Mouse (Mus musculus): ENCODE measurements around the gene Mrpl48. TPM values are rescaled to one million over a fixed set of nuclear protein-coding genes. Genes with fewer than 3 reads are reported as not detected.
"Not testable (repeated sequence)": the region's sequence is repeated elsewhere in the genome, so short reads cannot be mapped to it uniquely, and the experiment has no call there.

Gene Mrpl48
- polyA plus RNA-seq, 1 experiment from 2014 or later: 59.6 TPM

- H3K4me2 ChIP-seq: no peak overlapping the region
- no peaks in the 10 kb centered on the region for H3K9me3 ChIP-seq
- H3K27ac ChIP-seq: no peak overlapping the region
- WGBS: 68% methylated on average over 2 of the region's 2 CpGs
- no peaks in the 10 kb centered on the region for H3K27me3 ChIP-seq
- no peaks in the 10 kb centered on the region for H3K36me3 ChIP-seq (replicated peaks)
- no peak overlapping the region for H3K9ac ChIP-seq
- ATAC-seq (ENCODE audit: low FRiP score): no peak
- peaks cover 8% of the 10 kb centered on the region for H3K4me1 ChIP-seq
- H3K4me3 ChIP-seq (replicated peaks): no peak overlapping the region
Observed at GRCm38 (mm10) chr7:100578794-100579193, 29.3 kb downstream of the Mrpl48 start.

GRCm38 (mm10) chr7:100572704-100573103 is 35.4 kb downstream of the Mrpl48 start:
- H3K27ac ChIP-seq: no peak overlapping the region
- no peak for ATAC-seq (ENCODE audit: low FRiP score)
- no peaks in the 10 kb centered on the region for H3K36me3 ChIP-seq (replicated peaks)
- H3K4me3 ChIP-seq (replicated peaks): no peak overlapping the region
- no peak overlapping the region for H3K4me2 ChIP-seq
- H3K9me3 ChIP-seq: no peaks in the 10 kb centered on the region
- no peaks in the 10 kb centered on the region for H3K4me1 ChIP-seq
- H3K27me3 ChIP-seq: no peaks in the 10 kb centered on the region
- 82% methylated on average over 4 of the region's 4 CpGs for WGBS
- no peak overlapping the region for H3K9ac ChIP-seq

GRCm38 (mm10) chr7:100572061-100572460 is 36.0 kb downstream of the Mrpl48 start:
- Histone ChIP-seq H3K4me1 (no peaks in the 10 kb centered on the region), H3K27ac (no peak overlapping the region), H3K27me3 (no peaks in the 10 kb centered on the region), H3K4me2 (no peak overlapping the region), H3K9ac (no peak overlapping the region), H3K36me3 (replicated peaks) (no peaks in the 10 kb centered on the region), H3K9me3 (no peaks in the 10 kb centered on the region), H3K4me3 (replicated peaks) (no peak overlapping the region)
- WGBS: 84% methylated on average over 4 of the region's 4 CpGs
- no peak for ATAC-seq (ENCODE audit: low FRiP score)

GRCm38 (mm10) chr7:100570930-100571715 is 37.0 kb downstream of the Mrpl48 start:
- Histone ChIP-seq H3K27me3 (no peaks in the 10 kb centered on the region), H3K4me2 (no peak overlapping the region), H3K27ac (no peak overlapping the region), H3K4me1 (no peaks in the 10 kb centered on the region), H3K9me3 (no peaks in the 10 kb centered on the region), H3K4me3 (replicated peaks) (no peak overlapping the region), H3K9ac (no peak overlapping the region), H3K36me3 (replicated peaks) (no peaks in the 10 kb centered on the region)
- no peak for ATAC-seq (ENCODE audit: low FRiP score)
- 88% methylated on average over 3 of the region's 3 CpGs for WGBS

- H3K9me3 ChIP-seq: no peaks in the 10 kb centered on the region
- H3K27ac ChIP-seq: no peak overlapping the region
- H3K27me3 ChIP-seq: no peaks in the 10 kb centered on the region
- no peak overlapping the region for H3K9ac ChIP-seq
- no peak overlapping the region for H3K4me2 ChIP-seq
- H3K4me3 ChIP-seq (replicated peaks): no peak overlapping the region
- no peak for ATAC-seq (ENCODE audit: low FRiP score)
- H3K4me1 ChIP-seq: no peaks in the 10 kb centered on the region
- 0 out of 2 replicates have a peak, but pooled peaks cover 2% of the 10 kb centered on the region for H3K36me3 ChIP-seq (replicated peaks)
Observed at GRCm38 (mm10) chr7:100569907-100570306, 38.2 kb downstream of the Mrpl48 start.

- H3K9me3 ChIP-seq; ATAC-seq (ENCODE audit: low FRiP score): not testable (repeated sequence)
Observed at GRCm38 (mm10) chr7:100567238-100567637, 40.9 kb downstream of the Mrpl48 start.

GRCm38 (mm10) chr7:100561861-100562587 is 46.1 kb downstream of the Mrpl48 start:
- Histone ChIP-seq H3K9ac (no peak overlapping the region), H3K4me2 (no peak overlapping the region), H3K27me3 (no peaks in the 10 kb centered on the region), H3K27ac (peak overlapping the region; percentile 70), H3K36me3 (replicated peaks) (0 out of 2 replicates have a peak, but pooled peaks cover 4% of the 10 kb centered on the region), H3K4me3 (replicated peaks) (no peak overlapping the region), H3K9me3 (no peaks in the 10 kb centered on the region), H3K4me1 (peaks cover 7% of the 10 kb centered on the region)
- no peak for ATAC-seq (ENCODE audit: low FRiP score)
- WGBS: 68% methylated on average over 11 of the region's 11 CpGs

More at GRCm38 (mm10) chr7:100567238-100567637, 40.9 kb downstream of the Mrpl48 start:
- 76% methylated on average over 5 of the region's 5 CpGs for WGBS
- H3K4me1 ChIP-seq; H3K36me3 ChIP-seq (replicated peaks); H3K4me2 ChIP-seq; H3K4me3 ChIP-seq (replicated peaks); H3K9ac ChIP-seq; H3K27me3 ChIP-seq; H3K27ac ChIP-seq: not testable (repeated sequence)

GRCm38 (mm10) chr7:100559331-100559730 is 48.8 kb downstream of the Mrpl48 start:
- H3K9me3 ChIP-seq: no peaks in the 10 kb centered on the region
- H3K4me1 ChIP-seq: peaks cover 17% of the 10 kb centered on the region
- H3K27ac ChIP-seq: no peak overlapping the region
- WGBS: 79% methylated on average over 4 of the region's 4 CpGs
- no peak for ATAC-seq (ENCODE audit: low FRiP score)
- no peak overlapping the region for H3K9ac ChIP-seq
- no peak overlapping the region for H3K4me3 ChIP-seq (replicated peaks)
- H3K36me3 ChIP-seq (replicated peaks): no peaks in the 10 kb centered on the region
- no peak overlapping the region for H3K4me2 ChIP-seq
- H3K27me3 ChIP-seq: no peaks in the 10 kb centered on the region

GRCm38 (mm10) chr7:100557241-100557640 is 50.9 kb downstream of the Mrpl48 start:
- Histone ChIP-seq H3K36me3 (replicated peaks) (no peaks in the 10 kb centered on the region), H3K9ac (no peak overlapping the region), H3K4me3 (replicated peaks) (no peak overlapping the region), H3K4me2 (no peak overlapping the region), H3K27me3 (no peaks in the 10 kb centered on the region), H3K9me3 (no peaks in the 10 kb centered on the region), H3K27ac (no peak overlapping the region), H3K4me1 (peaks cover 12% of the 10 kb centered on the region)
- WGBS: 88% methylated on average over 5 of the region's 5 CpGs
- ATAC-seq (ENCODE audit: low FRiP score): no peak

- Histone ChIP-seq H3K4me1 (peaks cover 10% of the 10 kb centered on the region), H3K9ac (no peak overlapping the region), H3K4me2 (peak overlapping the region; percentile 31), H3K27me3 (no peaks in the 10 kb centered on the region), H3K36me3 (replicated peaks) (no peaks in the 10 kb centered on the region), H3K27ac (peak overlapping the region; percentile 92), H3K4me3 (replicated peaks) (no peak overlapping the region), H3K9me3 (no peaks in the 10 kb centered on the region)
- 20% methylated on average over 13 of the region's 13 CpGs for WGBS
- ATAC-seq (ENCODE audit: low FRiP score): peak; percentile 91
Observed at GRCm38 (mm10) chr7:100555431-100555951, 52.6 kb downstream of the Mrpl48 start.

- Histone ChIP-seq H3K4me3 (replicated peaks) (no peak overlapping the region), H3K4me2 (no peak overlapping the region), H3K36me3 (replicated peaks) (no peaks in the 10 kb centered on the region), H3K27ac (peak overlapping the region; percentile 92), H3K9ac (no peak overlapping the region), H3K4me1 (peaks cover 10% of the 10 kb centered on the region), H3K27me3 (no peaks in the 10 kb centered on the region), H3K9me3 (no peaks in the 10 kb centered on the region)
- peak; percentile 58; the same call in 1 of the 2 replicates for ATAC-seq (ENCODE audit: low FRiP score)
- WGBS: 54% methylated on average over 5 of the region's 5 CpGs
Observed at GRCm38 (mm10) chr7:100554939-100555338, 53.2 kb downstream of the Mrpl48 start.

GRCm38 (mm10) chr7:100550338-100551007 is 57.6 kb downstream of the Mrpl48 start:
- peaks cover 7% of the 10 kb centered on the region for H3K4me1 ChIP-seq
- no peak for ATAC-seq (ENCODE audit: low FRiP score)

More at GRCm38 (mm10) chr7:100550338-100551007, 57.6 kb downstream of the Mrpl48 start:
- WGBS: 66% methylated on average over 5 of the region's 5 CpGs
- Histone ChIP-seq H3K4me2 (no peak overlapping the region), H3K4me3 (replicated peaks) (no peak overlapping the region), H3K27ac (no peak overlapping the region), H3K27me3 (no peaks in the 10 kb centered on the region), H3K9ac (no peak overlapping the region), H3K9me3 (no peaks in the 10 kb centered on the region), H3K36me3 (replicated peaks) (0 out of 2 replicates have a peak, but pooled peaks cover 7% of the 10 kb centered on the region)

Measured in forebrain, embryonic 12.5 days (tissue).